Mouse (Mus musculus) embryonic facial prominence, embryonic 13.5 days (tissue): ENCODE data around the gene Chrna3. TPM values are rescaled to one million over a fixed set of nuclear protein-coding genes. Genes with fewer than 3 reads are reported as not detected.

ENCODE experiments used
- ATAC-seq: fragments of 200-750 bp; cut with Nextera tagmentation; 2 replicates; pipeline ENCODE4 v1.8.0; 2017; ENCODE audit warnings: low read depth; ENCODE audit not compliant: insufficient number of reproducible peaks, insufficient read depth, low FRiP score, low TSS enrichment
- H3K27ac ChIP-seq: fragments of 300-500 bp; sonication (generic); 2 replicates; pipeline ENCODE4 v1.5.1; 2015; ENCODE audit warnings: moderate library complexity, mild to moderate bottlenecking, inconsistent platforms
- H3K27me3 ChIP-seq: fragments of 300-500 bp; sonication (generic); 2 replicates; pipeline ENCODE4 v1.6.1; 2015; ENCODE audit warnings: mild to moderate bottlenecking, inconsistent platforms
- H3K36me3 ChIP-seq: fragments of 300-500 bp; sonication (generic); 2 replicates; pipeline ENCODE4 v1.6.1; 2015; ENCODE audit warnings: mild to moderate bottlenecking, inconsistent platforms
- H3K4me1 ChIP-seq: fragments of 300-500 bp; sonication (generic); 2 replicates; pipeline ENCODE4 v1.6.1; 2015; ENCODE audit warnings: inconsistent platforms
- H3K4me2 ChIP-seq: fragments of 300-500 bp; sonication (generic); 2 replicates; pipeline ENCODE4 v1.6.1; 2015; ENCODE audit warnings: moderate library complexity, mild to moderate bottlenecking, inconsistent platforms
- H3K4me3 ChIP-seq: fragments of 300-500 bp; sonication (generic); 2 replicates; pipeline ENCODE4 v1.5.1; 2015; ENCODE audit warnings: mild to moderate bottlenecking, inconsistent platforms
- H3K9ac ChIP-seq: fragments of 300-500 bp; sonication (generic); 2 replicates; pipeline ENCODE4 v1.6.1; 2015; ENCODE audit warnings: mild to moderate bottlenecking, inconsistent platforms
- H3K9me3 ChIP-seq: fragments of 300-500 bp; sonication (generic); 2 replicates; pipeline ENCODE4 v1.6.1; 2016; ENCODE audit warnings: inconsistent platforms
- WGBS: fragments of 180-500 bp; shearing (Covaris S2); methylation state at CpG from one replicate; pipeline ENCODE4 v1.1.7; 2015; ENCODE audit warnings: mixed read lengths; 5-methylcytosine and 5-hydroxymethylcytosine counted together
- polyA plus RNA-seq: library from polyadenylated mRNA; unstranded; fragments of >200 nt; fragmentation: Nextera tagmentation; extraction: Ambion mirVana; gene quantifications from 2 replicates; pipeline ENCODE4 v1.2.1, GENCODE M21; 2015

Gene Chrna3
- polyA plus RNA-seq, 1 experiment from 2014 or later = 0.15 TPM

DNA sequence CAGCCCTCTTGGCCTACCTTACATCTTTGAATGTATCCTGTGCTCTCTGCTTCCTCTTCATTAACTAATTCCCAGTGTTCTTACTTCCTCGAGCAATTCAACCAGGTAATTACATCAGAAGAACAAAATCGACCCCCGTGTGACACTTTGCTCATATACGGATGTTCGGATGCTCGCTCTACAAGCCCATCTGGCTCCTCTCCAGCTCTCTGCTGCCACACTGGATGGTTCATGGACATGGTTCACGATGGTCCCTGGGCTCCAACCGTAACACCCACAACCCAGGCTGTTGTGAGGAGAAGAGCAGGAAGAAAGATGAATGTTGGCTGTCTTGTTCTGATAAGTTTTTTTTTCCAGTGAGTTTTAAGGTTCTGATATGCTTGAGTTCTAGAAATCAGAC lies 12.6 kb upstream of the Chrna3 start:
- 71% methylated on average over 8 of the region's 8 CpGs for WGBS
- Histone ChIP-seq H3K27me3 (no peaks in the 10 kb centered on the region), H3K4me3 (no peak overlapping the region), H3K9me3 (no peaks in the 10 kb centered on the region), H3K4me1 (no peaks in the 10 kb centered on the region), H3K9ac (no peak overlapping the region), H3K36me3 (no peaks in the 10 kb centered on the region), H3K27ac (no peak overlapping the region), H3K4me2 (no peak overlapping the region)
- no peak for ATAC-seq

DNA sequence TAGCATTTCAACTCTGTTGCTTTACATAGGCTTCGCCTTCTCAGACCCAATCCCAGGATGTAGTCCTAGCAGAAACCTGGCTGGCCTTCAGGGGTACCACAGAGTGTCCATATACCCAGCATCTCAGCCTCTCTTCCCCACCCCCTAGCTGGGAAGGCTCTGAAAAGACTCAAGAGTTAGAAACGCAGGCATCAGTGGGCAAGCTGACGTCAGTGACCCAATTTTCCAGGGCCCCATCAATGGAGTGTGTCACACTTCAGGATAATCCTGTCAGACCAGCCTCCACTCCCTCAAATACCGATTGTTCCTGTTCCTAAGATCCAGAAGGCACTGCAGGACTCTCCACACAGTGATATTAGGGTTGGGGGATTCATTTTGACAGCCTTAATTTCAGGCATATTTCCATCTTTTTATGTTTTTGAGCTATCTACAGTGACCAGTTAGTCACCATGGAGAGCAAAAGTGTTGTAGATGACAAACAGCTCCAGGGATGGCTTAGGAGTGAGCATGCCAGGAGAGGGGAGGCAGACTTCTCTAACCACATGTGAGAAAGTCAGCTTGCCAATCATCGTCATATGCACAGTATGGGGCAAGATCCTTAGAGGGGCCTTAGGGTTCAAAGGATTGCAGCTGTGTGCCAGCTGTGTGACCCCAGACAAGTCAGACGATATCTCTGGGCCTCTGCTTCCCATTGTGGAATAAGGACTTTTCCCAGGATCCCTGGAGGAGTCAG lies 5.2 kb upstream of the Chrna3 start:
- Histone ChIP-seq H3K4me1 (peaks cover under 1% of the 10 kb centered on the region; the same call in 1 of the 2 replicates), H3K27me3 (peaks cover 16% of the 10 kb centered on the region), H3K27ac (no peak overlapping the region), H3K9me3 (no peaks in the 10 kb centered on the region), H3K9ac (no peak overlapping the region), H3K4me2 (no peak overlapping the region), H3K36me3 (no peaks in the 10 kb centered on the region), H3K4me3 (no peak overlapping the region)
- 29% methylated on average over 6 of the region's 6 CpGs for WGBS
- ATAC-seq = no peak

DNA sequence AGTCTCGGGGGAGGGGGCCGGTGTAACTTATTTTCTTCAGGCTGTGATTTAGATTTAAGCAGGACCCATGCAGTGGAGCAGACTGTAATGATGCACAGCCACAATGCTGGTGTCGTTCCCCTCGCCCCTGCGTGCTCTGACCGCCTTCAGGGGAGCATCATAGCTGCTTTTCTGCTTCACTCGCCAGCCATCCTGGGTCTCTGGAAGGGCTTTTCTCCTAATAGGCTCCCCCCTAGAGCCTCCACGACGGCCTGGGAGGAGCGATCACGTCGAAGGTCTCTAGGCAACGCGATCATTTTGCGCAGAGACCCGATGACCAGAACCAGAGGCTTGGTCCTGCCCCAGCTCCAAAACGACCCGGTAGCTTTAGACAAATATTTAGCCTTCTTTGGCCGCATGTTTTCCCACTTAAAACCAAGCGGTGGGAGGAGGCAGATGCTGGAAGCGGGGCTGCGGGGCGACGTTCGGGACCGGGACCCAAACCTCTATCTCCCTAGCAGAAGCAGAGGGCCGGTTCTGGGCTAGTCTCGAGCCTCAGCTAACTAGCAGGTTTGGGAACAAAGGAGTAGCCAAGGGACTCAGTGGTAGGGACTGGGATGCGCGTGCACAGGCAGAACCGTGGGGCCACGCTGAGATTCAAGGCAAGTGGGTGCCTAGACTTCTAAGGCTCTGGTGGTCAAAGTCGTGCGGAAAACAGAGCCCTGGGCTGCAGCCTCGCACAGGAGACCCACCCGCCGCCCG lies 658 bp downstream of the Chrna3 start:
- Histone ChIP-seq H3K9ac (peak overlapping the region; percentile 58), H3K36me3 (no peaks in the 10 kb centered on the region), H3K27ac (no peak overlapping the region), H3K4me2 (peak overlapping the region; percentile 70), H3K4me1 (peaks cover 14% of the 10 kb centered on the region), H3K9me3 (no peaks in the 10 kb centered on the region), H3K4me3 (peak overlapping the region; percentile 42), H3K27me3 (peaks cover 53% of the 10 kb centered on the region)
- no peak for ATAC-seq
- 9% methylated on average over 38 of the region's 38 CpGs for WGBS

DNA sequence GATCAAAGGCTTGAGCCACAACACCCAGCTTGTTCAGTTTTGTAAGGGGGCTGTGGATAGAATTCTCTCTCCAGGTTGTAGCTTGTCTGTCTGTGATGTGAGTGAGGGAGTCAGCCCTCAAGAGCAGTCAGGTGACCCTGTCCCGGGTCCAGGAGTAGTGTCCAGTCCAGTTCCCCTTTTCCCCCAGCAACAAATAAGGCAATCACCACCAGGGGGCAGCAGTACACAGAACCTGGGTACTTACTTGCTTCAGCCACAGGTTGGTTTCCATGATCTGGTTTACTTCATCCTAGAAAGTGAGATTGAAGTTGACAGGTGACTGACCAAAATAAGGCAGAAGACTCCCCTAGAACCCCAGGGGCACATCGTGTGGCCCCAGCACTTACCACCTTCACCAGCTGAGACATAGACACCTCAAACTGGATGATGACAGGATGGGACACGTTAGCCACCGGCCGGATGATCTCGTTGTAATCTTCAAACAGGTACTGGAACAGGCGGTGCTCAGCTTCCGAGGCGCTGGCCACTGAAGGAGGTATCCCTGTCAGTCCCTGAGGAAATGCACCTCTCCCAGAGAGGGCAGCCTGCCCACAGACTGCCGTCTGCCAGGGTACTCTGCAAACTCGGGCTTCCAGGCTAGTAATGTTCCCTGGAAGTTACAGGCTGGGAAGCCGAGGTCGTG lies 2.3 kb downstream of the Chrna3 start:
- no peaks in the 10 kb centered on the region for H3K36me3 ChIP-seq
- no peak overlapping the region for H3K4me2 ChIP-seq
- WGBS = 32% methylated on average over 13 of the region's 13 CpGs
- H3K9ac ChIP-seq = no peak overlapping the region
- H3K4me3 ChIP-seq = no peak overlapping the region
- ATAC-seq = no peak
- no peaks in the 10 kb centered on the region for H3K9me3 ChIP-seq
- peaks cover 54% of the 10 kb centered on the region for H3K27me3 ChIP-seq
- H3K4me1 ChIP-seq = peaks cover 14% of the 10 kb centered on the region
- H3K27ac ChIP-seq = no peak overlapping the region

DNA sequence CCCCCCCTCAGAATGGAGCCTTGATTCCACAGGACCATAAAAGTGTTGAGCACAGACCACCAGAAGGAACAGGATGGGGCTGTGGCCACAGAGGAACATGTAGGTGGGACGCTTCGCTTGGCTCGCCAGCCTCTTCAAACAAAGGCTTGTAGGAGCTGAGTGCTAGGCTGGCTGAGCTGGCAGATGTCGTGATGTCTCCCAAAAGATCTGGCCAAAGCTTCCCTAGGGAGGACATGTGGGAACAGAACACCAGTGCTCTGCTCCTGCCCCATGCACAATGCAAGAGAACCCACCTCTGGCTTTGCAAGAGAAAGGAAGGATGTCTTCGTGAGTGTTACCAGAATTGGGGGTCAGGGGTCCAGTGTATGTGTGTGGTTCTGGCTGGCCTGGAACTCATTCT lies 3.0 kb downstream of the Chrna3 start:
- WGBS = 83% methylated on average over 5 of the region's 5 CpGs
- peaks cover 14% of the 10 kb centered on the region for H3K4me1 ChIP-seq
- ATAC-seq = no peak
- no peak overlapping the region for H3K27ac ChIP-seq
- no peaks in the 10 kb centered on the region for H3K36me3 ChIP-seq
- H3K9ac ChIP-seq = no peak overlapping the region
- H3K27me3 ChIP-seq = peaks cover 54% of the 10 kb centered on the region
- H3K9me3 ChIP-seq = no peaks in the 10 kb centered on the region
- no peak overlapping the region for H3K4me3 ChIP-seq
- no peak overlapping the region for H3K4me2 ChIP-seq

DNA sequence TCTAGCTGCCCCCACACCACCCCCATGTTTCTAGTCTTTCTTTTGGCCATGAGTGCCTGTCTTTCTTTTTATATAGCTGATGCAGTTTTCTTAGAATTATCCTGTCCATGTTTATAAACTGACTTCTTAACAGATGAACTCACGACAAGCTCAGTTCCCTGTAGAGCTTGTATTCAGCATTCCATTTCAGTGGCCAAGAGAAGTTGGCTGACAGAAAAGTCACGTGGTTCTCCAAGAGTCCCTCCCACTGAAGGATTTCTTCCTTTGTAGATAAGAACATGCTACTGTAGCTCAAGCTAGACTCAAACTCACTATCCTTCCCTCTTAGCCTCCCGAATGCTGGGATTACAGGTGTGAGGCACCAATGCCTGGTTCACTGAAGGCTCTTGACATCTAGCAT lies 9.4 kb downstream of the Chrna3 start:
- ATAC-seq = no peak
- Histone ChIP-seq H3K36me3 (no peaks in the 10 kb centered on the region), H3K27me3 (0 out of 2 replicates have a peak, but pooled peaks cover 4% of the 10 kb centered on the region), H3K9me3 (no peaks in the 10 kb centered on the region), H3K9ac (no peak overlapping the region), H3K4me3 (no peak overlapping the region), H3K4me1 (peaks cover 3% of the 10 kb centered on the region; the same call in 1 of the 2 replicates), H3K27ac (no peak overlapping the region), H3K4me2 (no peak overlapping the region)
- 82% methylated on average over 3 of the region's 3 CpGs for WGBS

DNA sequence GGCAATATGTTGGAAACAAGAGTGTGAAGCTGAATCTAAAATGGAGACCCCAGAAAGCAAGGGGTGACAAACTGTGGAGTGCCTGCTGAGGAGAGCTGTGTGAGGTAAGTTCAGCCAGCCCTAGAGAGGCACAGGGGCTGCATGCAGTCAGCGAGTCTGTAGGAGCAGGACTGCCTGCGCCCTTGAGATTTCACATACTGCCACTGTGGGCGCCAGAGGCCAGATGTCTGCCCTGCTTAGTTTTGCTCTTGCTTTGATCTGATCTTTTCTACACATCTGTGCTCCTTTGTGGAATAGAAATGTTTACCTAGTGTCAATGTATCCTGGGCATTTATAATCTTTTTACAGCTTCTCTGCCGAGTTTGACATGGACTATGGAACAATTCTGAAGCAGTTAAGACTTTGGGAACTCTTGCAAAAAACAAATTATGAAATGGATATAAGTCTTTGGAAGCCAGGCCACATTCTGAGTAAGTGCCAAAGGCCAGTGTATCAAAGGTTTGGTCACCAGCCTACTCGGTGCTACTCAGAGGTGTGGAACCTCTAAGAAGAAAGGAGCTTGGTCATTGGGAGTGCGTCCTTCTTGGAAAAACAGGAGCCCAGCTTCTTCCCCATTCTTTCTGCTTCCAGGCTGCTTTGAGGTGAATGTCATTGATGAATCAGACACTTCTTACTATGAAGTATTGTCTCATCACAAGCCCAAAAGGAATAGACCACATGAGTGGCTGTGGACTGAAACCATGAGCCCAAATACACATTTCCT lies 15.6 kb downstream of the Chrna3 start:
- Histone ChIP-seq H3K4me1 (peaks cover 8% of the 10 kb centered on the region; the same call in 1 of the 2 replicates), H3K9me3 (no peaks in the 10 kb centered on the region), H3K36me3 (no peaks in the 10 kb centered on the region), H3K27ac (no peak overlapping the region), H3K27me3 (no peaks in the 10 kb centered on the region), H3K4me3 (no peak overlapping the region), H3K9ac (no peak overlapping the region), H3K4me2 (no peak overlapping the region)
- no peak for ATAC-seq
- WGBS = 49% methylated on average over 6 of the region's 6 CpGs

DNA sequence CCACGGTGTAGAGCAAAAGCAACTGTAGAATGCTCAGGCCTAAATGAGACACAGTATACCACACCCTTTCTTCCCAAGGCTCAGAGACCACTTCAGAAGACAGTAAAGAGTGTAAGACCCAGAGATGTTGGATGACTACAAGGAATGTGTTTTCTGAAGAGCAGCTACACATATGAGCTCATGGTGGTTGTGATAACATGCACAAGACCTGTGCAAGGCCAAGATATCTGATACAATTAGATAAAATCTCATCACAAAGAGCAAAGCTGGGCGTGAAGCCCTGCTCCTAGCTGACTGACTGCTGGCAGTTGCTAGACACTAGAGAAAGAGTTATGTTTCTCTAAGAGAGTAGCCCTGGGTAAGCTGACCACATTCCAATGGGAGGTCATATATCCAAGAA lies 16.7 kb downstream of the Chrna3 start:
- Histone ChIP-seq H3K4me2 (no peak overlapping the region), H3K27ac (no peak overlapping the region), H3K4me1 (peaks cover 8% of the 10 kb centered on the region; the same call in 1 of the 2 replicates), H3K9ac (no peak overlapping the region), H3K27me3 (no peaks in the 10 kb centered on the region), H3K36me3 (no peaks in the 10 kb centered on the region), H3K9me3 (no peaks in the 10 kb centered on the region), H3K4me3 (no peak overlapping the region)
- WGBS = 82% methylated on average over 2 of the region's 2 CpGs
- ATAC-seq = no peak

DNA sequence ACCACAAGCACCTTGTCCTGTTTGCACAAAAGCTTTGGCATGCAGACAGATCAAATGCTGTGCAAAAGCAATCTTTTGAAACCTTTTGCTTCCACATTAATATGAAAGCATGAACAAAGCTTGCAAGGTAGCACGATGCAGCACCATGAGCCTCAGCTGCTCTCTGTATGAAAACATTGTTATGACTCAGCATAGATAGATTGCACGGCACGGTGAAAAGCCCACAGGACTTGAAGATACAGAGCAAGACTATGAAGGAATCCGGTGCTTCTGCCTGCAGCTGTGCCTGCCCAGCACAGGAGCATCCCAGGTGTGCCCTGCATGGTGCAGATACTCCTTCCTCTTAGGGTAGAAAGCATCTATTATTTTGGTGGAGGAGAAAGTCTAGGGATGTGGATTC lies 22.8 kb downstream of the Chrna3 start:
- H3K27me3 ChIP-seq = no peaks in the 10 kb centered on the region
- no peak for ATAC-seq
- no peak overlapping the region for H3K27ac ChIP-seq
- H3K4me1 ChIP-seq = no peaks in the 10 kb centered on the region
- H3K9ac ChIP-seq = no peak overlapping the region
- no peak overlapping the region for H3K4me2 ChIP-seq
- H3K4me3 ChIP-seq = no peak overlapping the region
- WGBS = 73% methylated on average over 4 of the region's 4 CpGs
- no peaks in the 10 kb centered on the region for H3K36me3 ChIP-seq
- no peaks in the 10 kb centered on the region for H3K9me3 ChIP-seq

DNA sequence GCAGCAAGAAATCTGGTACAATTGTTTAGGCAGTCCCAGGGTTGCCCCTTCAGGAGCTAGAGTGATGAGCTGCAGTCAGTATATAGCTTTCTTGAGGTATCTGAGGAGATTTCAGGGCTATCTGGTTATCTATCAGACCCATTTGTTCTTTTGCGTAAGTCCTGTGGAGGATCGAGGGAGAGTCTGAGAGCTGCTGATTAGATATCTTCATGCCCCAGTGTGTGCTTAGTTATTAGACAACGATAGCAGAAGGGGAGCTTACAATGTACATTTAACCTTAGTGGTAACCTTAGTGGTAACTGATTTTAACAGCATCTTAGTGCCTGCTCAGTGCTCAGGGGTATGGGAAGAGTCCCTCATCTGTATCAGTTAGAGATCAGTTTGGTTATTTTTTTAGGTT lies 30.7 kb downstream of the Chrna3 start:
- no peak overlapping the region for H3K9ac ChIP-seq
- no peaks in the 10 kb centered on the region for H3K27me3 ChIP-seq
- no peaks in the 10 kb centered on the region for H3K9me3 ChIP-seq
- ATAC-seq = no peak
- WGBS = 85% methylated on average over 3 of the region's 3 CpGs
- no peak overlapping the region for H3K4me2 ChIP-seq
- no peaks in the 10 kb centered on the region for H3K4me1 ChIP-seq
- H3K27ac ChIP-seq = no peak overlapping the region
- no peak overlapping the region for H3K4me3 ChIP-seq
- H3K36me3 ChIP-seq = no peaks in the 10 kb centered on the region

DNA sequence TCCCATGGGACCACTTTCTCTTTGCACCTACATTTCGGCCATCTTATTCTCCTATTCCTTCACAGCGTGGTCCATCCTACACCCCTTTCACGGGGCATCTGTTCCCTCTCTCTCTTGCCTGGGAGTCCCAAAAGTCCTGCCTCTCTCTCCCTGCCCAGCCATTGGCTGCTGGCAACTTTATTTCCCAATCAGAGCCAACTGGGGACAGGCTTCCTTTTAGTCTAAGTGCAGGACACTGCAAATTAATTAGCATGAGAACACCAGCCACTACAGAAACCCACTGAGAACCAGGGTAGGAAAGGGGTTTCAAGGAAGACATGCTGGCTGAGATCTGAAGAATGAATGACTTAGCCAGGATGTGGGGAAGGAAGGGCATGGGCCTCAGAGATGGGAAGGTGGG lies 32.0 kb downstream of the Chrna3 start:
- WGBS = 42% methylated on average over 3 of the region's 3 CpGs
- Histone ChIP-seq H3K4me3 (no peak overlapping the region), H3K27me3 (no peaks in the 10 kb centered on the region), H3K4me2 (no peak overlapping the region), H3K4me1 (no peaks in the 10 kb centered on the region), H3K9ac (no peak overlapping the region), H3K9me3 (no peaks in the 10 kb centered on the region), H3K36me3 (no peaks in the 10 kb centered on the region), H3K27ac (no peak overlapping the region)
- no peak for ATAC-seq
